Mouse (Mus musculus) T-helper 2 cell (primary cell): ENCODE results near the gene Stk4.
"Not testable (repeated sequence)": the region's sequence is repeated elsewhere in the genome, so short reads cannot be mapped to it uniquely, and the experiment has no call there.

Source experiments
- in situ Hi-C: fragments of 300-600 bp; cut with MboI, MseI; formaldehyde crosslinking; loops from one replicate; pipeline ENCODE4 v1.15.1; 2025; ENCODE audit warnings: high pct_unique_total_duplicates

Stk4 gene

DNA sequence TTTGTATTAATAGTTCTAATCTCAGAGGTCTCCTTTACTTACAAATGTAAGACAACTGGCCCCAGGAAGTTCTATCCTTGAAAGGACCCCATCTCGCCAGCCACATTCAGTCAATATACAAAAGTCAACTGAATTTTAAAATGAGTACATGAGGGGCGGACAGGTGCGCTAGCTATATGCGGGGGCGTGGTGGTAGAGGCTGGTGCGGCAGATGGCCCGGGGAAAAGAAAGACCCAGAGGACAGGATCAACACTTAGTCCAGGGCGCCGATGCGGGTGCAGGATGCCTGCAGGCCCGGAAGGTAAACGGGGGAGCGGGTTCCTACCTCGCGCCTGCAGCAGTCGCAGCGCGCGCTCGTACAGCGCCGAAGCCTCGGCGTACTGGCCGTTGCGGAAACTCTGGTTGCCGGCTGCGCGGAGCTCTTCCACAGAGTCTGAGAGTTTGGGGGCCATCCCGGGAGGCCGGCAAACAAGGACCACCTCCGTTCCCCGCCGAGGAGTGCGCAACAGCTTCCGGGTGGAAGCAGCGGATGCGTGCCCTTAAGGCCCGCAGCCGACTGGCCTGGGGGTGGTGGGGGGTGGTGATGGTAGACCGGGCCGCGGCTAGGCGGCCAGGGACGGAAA, at the start of gene Stk4:
Gene Stk4, plus strand, starts transcription at position 181 of the 623 bp plus-strand sequence.
- in situ Hi-C loops: no loop called here

DNA sequence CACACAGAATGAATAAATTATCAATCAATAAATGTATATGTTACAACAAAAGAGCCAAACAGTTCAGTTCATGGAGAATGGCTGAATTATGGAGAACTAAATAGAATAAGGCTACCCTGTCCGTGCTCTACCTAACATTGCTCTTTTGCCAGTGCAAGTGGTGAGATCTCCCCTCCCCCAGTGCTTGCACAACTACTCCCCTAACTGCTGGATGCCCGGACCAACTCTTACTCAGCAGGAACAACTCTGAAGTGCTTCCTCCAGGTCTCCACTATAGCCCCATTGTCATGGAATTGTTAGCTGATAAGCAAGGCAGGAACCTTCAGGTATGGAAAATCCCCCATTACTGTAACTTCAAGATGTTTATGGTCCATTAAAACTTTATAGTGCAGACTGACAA, 48.0 kb upstream of the Stk4 start:
- in situ Hi-C loops: no loop called here

DNA sequence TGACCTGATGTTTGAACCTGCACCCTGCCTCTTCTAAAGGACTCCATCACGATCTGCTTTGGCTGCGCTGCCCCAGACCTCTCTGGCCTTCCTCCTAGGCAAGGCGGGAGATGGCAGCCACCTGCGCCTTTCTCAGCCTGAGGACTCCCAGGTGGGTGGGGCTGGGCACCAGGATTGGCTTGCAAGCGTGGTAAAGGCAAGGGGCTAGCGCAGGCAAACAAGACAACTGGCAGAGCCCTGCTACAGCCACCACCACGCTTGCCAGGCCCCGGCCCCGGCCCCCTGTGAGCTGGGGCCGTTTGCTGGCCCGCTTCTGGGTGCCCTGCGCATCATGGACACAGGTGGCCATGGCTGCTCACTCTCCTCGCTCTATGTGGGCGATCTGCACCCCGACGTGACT, 45.0 kb upstream of the Stk4 start, which contains the start of gene Pabpc1l:
Gene Pabpc1l, plus strand, starts transcription at position 301 of the 400 bp plus-strand sequence.
- in situ Hi-C loops: no loop called here

GRCm38 (mm10) chr2:164031147-164031546, 39.0 kb upstream of the Stk4 start:
- in situ Hi-C loops: no loop called here

GRCm38 (mm10) chr2:164032973-164033372, 37.1 kb upstream of the Stk4 start:
- in situ Hi-C loops: no loop called here

DNA sequence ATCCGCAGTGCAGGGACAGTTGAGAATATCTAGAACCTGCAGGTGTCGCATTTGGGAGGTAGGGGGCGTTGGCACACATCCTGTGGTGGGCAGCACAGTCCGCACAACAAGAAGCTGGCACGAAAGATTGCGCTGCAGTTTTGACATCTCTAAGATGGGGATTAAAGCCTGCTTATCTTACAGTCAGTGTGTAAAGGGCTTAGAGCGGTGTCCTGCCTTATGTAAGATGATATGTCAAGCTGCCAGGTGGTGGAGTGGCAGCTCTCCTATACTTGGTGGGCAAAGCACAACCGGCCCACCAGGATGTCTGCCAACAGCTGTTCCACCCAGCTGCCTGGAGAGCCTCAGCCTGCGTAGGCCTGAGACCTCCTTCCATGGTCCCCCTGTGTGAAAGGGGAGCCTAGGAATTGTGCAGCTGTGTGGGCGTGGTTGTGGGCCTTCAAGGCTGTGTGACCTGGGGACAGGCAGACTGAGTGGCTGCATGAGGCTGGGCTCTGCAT, 33.6 kb upstream of the Stk4 start:
- in situ Hi-C loops: no loop called here

DNA sequence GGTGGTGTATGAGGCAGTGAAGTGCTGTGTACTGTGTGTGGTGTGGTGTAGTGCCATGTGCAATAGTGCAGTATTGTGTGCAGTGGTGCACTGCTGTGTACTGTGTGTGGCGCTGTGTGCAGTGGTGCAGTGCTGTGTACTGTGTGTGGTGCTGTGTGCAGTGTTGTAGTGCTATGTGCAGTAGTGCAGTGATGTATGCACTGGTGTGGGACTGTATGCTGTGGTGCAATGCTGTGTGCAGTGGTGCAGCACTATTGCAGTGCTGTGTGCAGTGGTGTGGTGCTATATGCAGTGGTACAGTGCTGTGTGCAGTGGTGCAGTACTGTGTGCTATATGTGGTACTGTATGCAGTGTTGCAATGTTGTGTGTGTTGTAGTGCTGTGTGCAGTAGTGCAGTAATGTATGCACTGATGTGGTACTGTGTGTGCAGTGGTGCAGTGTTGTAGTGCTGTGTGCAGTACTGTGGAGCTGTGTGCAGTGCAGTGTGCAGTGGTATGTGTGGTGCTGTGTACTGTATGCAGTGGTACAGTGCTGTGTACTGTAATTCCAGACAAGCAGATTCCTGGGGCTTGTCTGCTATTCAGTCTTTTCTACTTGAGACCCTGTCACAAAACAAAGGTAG, 31.6 kb upstream of the Stk4 start:
- in situ Hi-C loops: no loop called here

GRCm38 (mm10) chr2:164040949-164041348, 29.2 kb upstream of the Stk4 start:
- in situ Hi-C loops: no loop called here

GRCm38 (mm10) chr2:164041523-164041922, 28.6 kb upstream of the Stk4 start:
- in situ Hi-C loops: no loop called here

DNA sequence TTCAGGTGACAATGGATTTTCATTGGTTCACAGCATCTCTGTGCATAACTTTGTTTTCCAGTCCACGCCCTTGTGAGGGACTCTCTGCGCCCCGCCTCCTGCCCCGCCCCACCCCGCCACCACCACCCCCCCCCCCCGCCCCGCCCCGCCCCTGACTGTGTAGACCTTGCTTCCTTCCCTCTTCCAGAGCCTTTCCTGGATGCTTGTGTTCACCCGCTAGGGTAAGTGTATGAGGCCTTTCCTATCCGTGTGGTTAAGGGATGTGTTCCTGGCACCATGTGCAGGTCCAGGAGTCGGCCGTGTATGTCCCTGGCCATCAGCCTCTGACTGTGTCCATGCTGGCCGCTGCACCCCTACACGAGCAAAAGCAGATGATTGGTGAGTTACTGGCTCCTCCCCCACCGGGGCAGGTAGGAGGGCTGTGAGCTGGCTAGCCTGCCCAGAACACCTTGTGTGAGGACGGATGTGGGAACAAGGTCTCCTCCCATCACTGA, 22.9 kb upstream of the Stk4 start:
- in situ Hi-C loops: no loop called here

GRCm38 (mm10) chr2:164053767-164054166, 16.4 kb upstream of the Stk4 start:
- in situ Hi-C loops: no loop called here

- in situ Hi-C loops: no loop called here
Measured at GRCm38 (mm10) chr2:164054671-164055070, 15.5 kb upstream of the Stk4 start.

- in situ Hi-C loops: loop anchor here (5.0 kb wide), 1 partner anchor 57 kb away; no protein-coding TSS in a partner anchor
Measured at GRCm38 (mm10) chr2:164059634-164060235, 10.4 kb upstream of the Stk4 start.

DNA sequence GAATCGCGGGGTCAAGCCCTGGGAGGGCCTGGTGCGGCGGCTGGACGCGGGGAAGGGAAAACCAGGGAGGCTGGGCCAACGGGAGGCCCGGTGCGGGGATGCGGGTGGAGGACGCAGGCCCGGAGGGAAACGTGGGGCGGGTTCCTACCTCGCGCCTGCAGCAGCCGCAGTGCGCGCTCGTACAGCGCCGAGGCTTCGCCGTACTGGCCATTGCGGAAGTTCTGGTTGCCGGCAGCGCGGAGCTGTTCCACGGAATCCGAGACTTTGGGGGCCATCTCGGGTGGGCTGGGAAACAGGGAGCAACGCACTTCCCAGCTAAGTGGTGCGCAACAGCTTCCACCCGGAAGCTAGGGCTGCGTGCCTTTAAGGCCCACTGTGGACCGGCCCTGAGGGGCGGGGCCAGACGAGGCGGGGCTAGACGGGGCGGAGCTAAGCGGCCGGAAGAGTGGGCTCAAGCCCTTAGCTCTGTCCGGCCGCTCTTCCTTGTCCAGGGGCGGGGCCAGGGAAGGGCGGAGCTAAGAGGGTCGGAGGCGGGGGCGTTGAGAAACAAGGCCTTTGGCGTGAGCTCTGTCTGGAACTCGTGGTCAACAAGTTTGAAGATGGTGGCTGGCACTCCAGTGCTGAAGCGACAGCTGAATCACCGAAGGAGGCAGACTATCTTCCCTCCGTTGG, 779 bp downstream of the Stk4 start, which contains the start of gene Tomm34:
Gene Tomm34, minus strand, starts transcription at position 405 of the 672 bp plus-strand sequence.
- in situ Hi-C loops: no loop called here

DNA sequence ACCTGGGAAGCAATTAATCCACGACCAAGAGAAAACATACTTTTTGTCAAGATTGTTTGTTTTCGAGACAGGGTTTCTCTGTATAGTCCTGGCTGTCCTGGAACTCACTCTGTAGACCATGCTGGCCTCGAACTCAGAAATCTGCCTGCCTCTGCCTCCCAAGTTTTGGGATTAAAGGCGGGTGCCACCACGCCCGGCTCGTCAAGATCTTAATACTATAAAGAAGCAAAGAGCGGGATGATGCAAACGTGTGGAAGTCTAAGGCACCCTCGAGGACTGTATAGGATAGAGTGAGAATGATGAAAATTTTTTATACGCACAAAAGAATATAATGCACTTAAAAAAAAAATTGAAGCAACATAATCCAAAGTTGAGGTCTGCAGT, 1.3 kb downstream of the Stk4 start:
- in situ Hi-C loops: not testable (repeated sequence)

DNA sequence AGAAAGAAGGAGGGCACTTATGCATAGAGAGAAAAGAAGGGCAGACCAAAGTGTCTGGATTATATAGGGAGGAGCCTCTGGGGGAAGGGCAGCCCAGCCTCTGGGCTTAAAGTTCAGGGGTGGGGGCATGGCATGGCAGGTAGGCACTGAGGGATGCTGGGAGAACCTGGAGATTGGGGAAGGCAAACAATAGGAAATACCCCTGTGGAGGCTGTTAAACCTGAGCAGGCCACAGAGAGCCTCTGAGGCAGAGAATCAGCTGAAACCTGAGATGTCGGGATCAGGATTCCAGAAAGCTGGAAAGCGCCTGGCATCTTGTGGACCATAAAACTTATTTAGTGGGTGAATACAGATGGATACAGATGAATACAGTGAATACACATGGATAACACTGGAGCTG, 2.0 kb downstream of the Stk4 start:
- in situ Hi-C loops: no loop called here

- in situ Hi-C loops: no loop called here
Measured at GRCm38 (mm10) chr2:164073120-164073519, 3.0 kb downstream of the Stk4 start.

GRCm38 (mm10) chr2:164073918-164074578, 3.9 kb downstream of the Stk4 start:
- in situ Hi-C loops: no loop called here

- in situ Hi-C loops: loop anchor here (25.0 kb wide), 1 partner anchor 438 kb away; the partner anchor contains the start of gene Serinc3
Measured at GRCm38 (mm10) chr2:164075088-164075487, 5.0 kb downstream of the Stk4 start.

- in situ Hi-C loops: loop anchor here (25.0 kb wide), 1 partner anchor 440 kb away; the partner anchor contains the start of gene Serinc3
Measured at GRCm38 (mm10) chr2:164076874-164077425, 6.8 kb downstream of the Stk4 start.

DNA sequence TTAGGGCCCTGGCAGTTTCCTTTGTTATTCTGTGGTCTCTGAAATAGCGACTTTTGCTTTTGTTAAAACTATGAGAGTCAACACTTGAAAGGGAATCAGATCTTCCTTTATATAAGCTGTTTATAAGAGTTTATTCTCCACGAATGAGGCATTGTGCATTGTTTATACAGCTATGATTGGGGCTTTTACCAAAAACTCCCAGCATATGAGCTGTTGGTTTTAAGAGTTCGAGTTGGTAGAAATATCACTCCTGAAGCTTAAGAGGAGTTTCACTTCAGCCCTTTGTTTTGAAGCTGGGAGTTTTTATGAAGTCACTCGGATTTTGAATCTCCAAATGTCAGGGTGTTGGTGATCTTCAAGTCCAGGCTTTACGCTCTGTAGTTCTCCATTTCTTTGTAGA, 7.8 kb downstream of the Stk4 start:
- in situ Hi-C loops: loop anchor here (25.0 kb wide), 1 partner anchor 441 kb away; the partner anchor contains the start of gene Serinc3
